Mouse (Mus musculus) limb, embryonic 13.5 days (tissue): ENCODE results near the gene Rer1. TPM values are rescaled to one million over a fixed set of nuclear protein-coding genes. Genes with fewer than 3 reads are reported as not detected.

Source experiments
- ATAC-seq: fragments of 200-750 bp; cut with Nextera tagmentation; 2 replicates; pipeline ENCODE4 v1.8.0; 2017; ENCODE audit warnings: low read depth, moderate number of reproducible peaks, moderate TSS enrichment; ENCODE audit not compliant: low FRiP score
- H3K27ac ChIP-seq: fragments of 300-500 bp; sonication (generic); 2 replicates; pipeline ENCODE4 v1.5.1; 2015; ENCODE audit warnings: inconsistent platforms, mild to moderate bottlenecking, moderate library complexity
- H3K27me3 ChIP-seq: fragments of 300-500 bp; sonication (generic); 2 replicates; pipeline ENCODE4 v1.6.1; 2015; ENCODE audit warnings: mild to moderate bottlenecking, inconsistent platforms
- H3K36me3 ChIP-seq: fragments of 300-500 bp; sonication (generic); 2 replicates; pipeline ENCODE4 v1.6.1; 2015; ENCODE audit warnings: inconsistent platforms, mild to moderate bottlenecking, moderate library complexity
- H3K4me1 ChIP-seq: fragments of 300-500 bp; sonication (generic); 2 replicates; pipeline ENCODE4 v1.6.1; 2015; ENCODE audit warnings: inconsistent platforms
- H3K4me2 ChIP-seq: fragments of 300-500 bp; sonication (generic); replicated peaks from 2 replicates; pipeline ENCODE4 v1.6.1; 2015; ENCODE audit warnings: inconsistent platforms, mild to moderate bottlenecking, moderate library complexity
- H3K4me3 ChIP-seq: fragments of 300-500 bp; sonication (generic); 2 replicates; pipeline ENCODE4 v1.5.1; 2015; ENCODE audit warnings: moderate library complexity, mild to moderate bottlenecking, inconsistent platforms
- H3K9ac ChIP-seq: fragments of 300-500 bp; sonication (generic); 2 replicates; pipeline ENCODE4 v1.6.1; 2015; ENCODE audit warnings: mild to moderate bottlenecking, inconsistent platforms
- H3K9me3 ChIP-seq: fragments of 300-500 bp; sonication (generic); 2 replicates; pipeline ENCODE4 v1.6.1; 2016; ENCODE audit warnings: inconsistent platforms
- WGBS: fragments of 180-500 bp; shearing (Covaris S2); methylation state at CpG from one replicate; pipeline ENCODE4 v1.1.7; 2015; 5-methylcytosine and 5-hydroxymethylcytosine counted together
- polyA plus RNA-seq: library from polyadenylated mRNA; unstranded; fragments of >200 nt; fragmentation: Nextera tagmentation; extraction: Ambion mirVana; gene quantifications from 2 replicates; pipeline ENCODE4 v1.2.1, GENCODE M21; 2015

Rer1 gene
- polyA plus RNA-seq, 1 experiment from 2014 or later: 149 TPM

- WGBS: 95% methylated on average over 4 of the region's 4 CpGs
- Histone ChIP-seq H3K4me2 (no peak overlapping the region), H3K9ac (no peak overlapping the region), H3K36me3 (no peaks in the 10 kb centered on the region), H3K27me3 (no peaks in the 10 kb centered on the region), H3K4me3 (no peak overlapping the region), H3K9me3 (no peaks in the 10 kb centered on the region), H3K27ac (no peak overlapping the region), H3K4me1 (peaks cover 29% of the 10 kb centered on the region)
- ATAC-seq: no peak
Observed at GRCm38 (mm10) chr4:155107886-155108285, 21.7 kb upstream of the Rer1 start.

- 0 out of 2 replicates have a peak, but pooled peaks cover 3% of the 10 kb centered on the region for H3K36me3 ChIP-seq
- no peaks in the 10 kb centered on the region for H3K27me3 ChIP-seq
- ATAC-seq: no peak
- no peak overlapping the region for H3K27ac ChIP-seq
- peaks cover 33% of the 10 kb centered on the region for H3K4me1 ChIP-seq
- no peak overlapping the region for H3K4me2 ChIP-seq
- no peak overlapping the region for H3K4me3 ChIP-seq
- WGBS: 81% methylated on average over 4 of the region's 4 CpGs
- H3K9me3 ChIP-seq: no peaks in the 10 kb centered on the region
- no peak overlapping the region for H3K9ac ChIP-seq
Observed at GRCm38 (mm10) chr4:155098572-155098971, 12.4 kb upstream of the Rer1 start.

DNA sequence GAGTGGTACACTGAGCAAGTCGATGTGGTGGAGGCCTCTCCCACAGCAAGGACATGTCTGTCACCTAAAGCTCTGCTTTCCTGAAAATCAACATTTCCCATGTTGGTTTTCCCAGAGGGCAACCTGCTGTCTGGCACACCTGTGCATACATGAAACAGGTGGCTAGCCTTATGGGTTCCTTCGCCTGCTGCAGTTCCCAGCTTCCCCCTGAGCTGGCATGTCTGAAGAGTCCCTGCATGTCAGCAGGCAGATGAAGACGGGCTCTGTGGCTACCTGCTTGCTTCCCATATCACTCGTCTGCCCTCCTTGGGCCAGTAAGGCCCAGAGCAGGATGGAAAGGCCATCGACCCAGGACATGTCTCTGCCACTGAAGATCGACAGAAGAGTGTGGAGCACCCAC lies 11.3 kb upstream of the Rer1 start:
- H3K4me2 ChIP-seq: no peak overlapping the region
- no peaks in the 10 kb centered on the region for H3K27me3 ChIP-seq
- no peak overlapping the region for H3K27ac ChIP-seq
- H3K9me3 ChIP-seq: no peaks in the 10 kb centered on the region
- no peak overlapping the region for H3K4me3 ChIP-seq
- ATAC-seq: no peak
- peaks cover 33% of the 10 kb centered on the region for H3K4me1 ChIP-seq
- H3K36me3 ChIP-seq: 0 out of 2 replicates have a peak, but pooled peaks cover 5% of the 10 kb centered on the region
- 77% methylated on average over 6 of the region's 6 CpGs for WGBS
- H3K9ac ChIP-seq: no peak overlapping the region

DNA sequence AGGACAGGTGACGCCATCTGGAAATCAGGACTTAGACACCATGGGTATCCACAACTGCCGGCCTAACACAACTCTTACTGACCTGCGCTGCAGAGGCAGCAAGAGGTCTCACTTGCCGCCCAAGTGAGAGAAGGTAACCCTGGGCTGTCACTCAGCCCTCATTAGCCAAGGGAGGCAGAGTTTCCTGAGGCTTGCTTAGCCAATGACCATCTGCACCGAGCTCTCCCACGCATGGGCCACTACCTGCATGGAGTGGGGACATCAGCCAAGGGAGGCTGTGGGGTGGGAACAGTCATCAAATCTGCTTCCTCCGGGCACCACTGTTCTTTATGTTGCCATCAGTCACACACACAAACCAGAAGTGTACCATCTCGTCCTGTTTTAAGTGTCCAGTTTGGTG lies 9.8 kb upstream of the Rer1 start:
- WGBS: 81% methylated on average over 8 of the region's 8 CpGs
- Histone ChIP-seq H3K4me1 (peaks cover 29% of the 10 kb centered on the region), H3K9ac (0 out of 2 replicates have a peak overlapping the region, but pooled peaks have one; percentile 31), H3K36me3 (peaks cover 11% of the 10 kb centered on the region; the same call in 1 of the 2 replicates), H3K9me3 (no peaks in the 10 kb centered on the region), H3K27ac (peak overlapping the region; percentile 39; the same call in 1 of the 2 replicates), H3K27me3 (no peaks in the 10 kb centered on the region), H3K4me3 (no peak overlapping the region), H3K4me2 (no peak overlapping the region)
- ATAC-seq: no peak

GRCm38 (mm10) chr4:155095238-155095900 lies 9.2 kb upstream of the Rer1 start:
- no peak overlapping the region; the same call in 1 of the 2 replicates for H3K4me2 ChIP-seq
- H3K9ac ChIP-seq: no peak overlapping the region
- H3K4me1 ChIP-seq: peaks cover 23% of the 10 kb centered on the region
- no peaks in the 10 kb centered on the region for H3K27me3 ChIP-seq
- H3K27ac ChIP-seq: peak overlapping the region; percentile 39; the same call in 1 of the 2 replicates
- WGBS: 49% methylated on average over 8 of the region's 8 CpGs
- peaks cover 14% of the 10 kb centered on the region; the same call in 1 of the 2 replicates for H3K36me3 ChIP-seq
- H3K9me3 ChIP-seq: no peaks in the 10 kb centered on the region
- no peak overlapping the region for H3K4me3 ChIP-seq
- ATAC-seq: peak; percentile 86

DNA sequence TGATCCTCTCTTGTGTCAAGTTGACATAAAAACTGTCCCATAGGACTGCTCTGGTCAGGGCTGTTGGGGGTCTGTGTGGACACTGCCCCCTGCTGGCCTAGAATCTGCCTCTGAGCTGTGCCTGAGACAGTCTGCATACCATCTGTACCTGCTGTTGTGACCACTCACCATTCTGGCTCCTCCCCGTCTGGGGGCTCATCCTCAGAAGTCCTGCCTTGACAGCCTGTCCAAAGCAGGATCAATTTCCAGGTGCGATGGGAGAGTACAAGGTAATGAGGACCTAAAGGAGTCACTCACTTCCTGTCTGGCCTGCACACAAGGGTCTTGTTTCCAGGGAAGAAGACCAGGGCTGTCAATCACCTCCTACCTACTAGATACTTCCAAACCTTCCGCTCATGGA lies 8.4 kb upstream of the Rer1 start:
- no peak for ATAC-seq
- WGBS: 59% methylated on average over 3 of the region's 3 CpGs
- Histone ChIP-seq H3K27me3 (no peaks in the 10 kb centered on the region), H3K4me3 (no peak overlapping the region), H3K36me3 (peaks cover 18% of the 10 kb centered on the region; the same call in 1 of the 2 replicates), H3K4me1 (peaks cover 16% of the 10 kb centered on the region), H3K9me3 (no peaks in the 10 kb centered on the region), H3K9ac (peak overlapping the region; percentile 25; the same call in 1 of the 2 replicates), H3K27ac (no peak overlapping the region), H3K4me2 (no peak overlapping the region)

GRCm38 (mm10) chr4:155093431-155094149 lies 7.4 kb upstream of the Rer1 start:
- Histone ChIP-seq H3K4me2 (no peak overlapping the region), H3K9ac (no peak overlapping the region), H3K9me3 (no peaks in the 10 kb centered on the region), H3K27ac (no peak overlapping the region), H3K27me3 (no peaks in the 10 kb centered on the region), H3K4me3 (no peak overlapping the region), H3K36me3 (peaks cover 24% of the 10 kb centered on the region; the same call in 1 of the 2 replicates), H3K4me1 (peaks cover 16% of the 10 kb centered on the region)
- ATAC-seq: no peak
- WGBS: 78% methylated on average over 7 of the region's 7 CpGs

DNA sequence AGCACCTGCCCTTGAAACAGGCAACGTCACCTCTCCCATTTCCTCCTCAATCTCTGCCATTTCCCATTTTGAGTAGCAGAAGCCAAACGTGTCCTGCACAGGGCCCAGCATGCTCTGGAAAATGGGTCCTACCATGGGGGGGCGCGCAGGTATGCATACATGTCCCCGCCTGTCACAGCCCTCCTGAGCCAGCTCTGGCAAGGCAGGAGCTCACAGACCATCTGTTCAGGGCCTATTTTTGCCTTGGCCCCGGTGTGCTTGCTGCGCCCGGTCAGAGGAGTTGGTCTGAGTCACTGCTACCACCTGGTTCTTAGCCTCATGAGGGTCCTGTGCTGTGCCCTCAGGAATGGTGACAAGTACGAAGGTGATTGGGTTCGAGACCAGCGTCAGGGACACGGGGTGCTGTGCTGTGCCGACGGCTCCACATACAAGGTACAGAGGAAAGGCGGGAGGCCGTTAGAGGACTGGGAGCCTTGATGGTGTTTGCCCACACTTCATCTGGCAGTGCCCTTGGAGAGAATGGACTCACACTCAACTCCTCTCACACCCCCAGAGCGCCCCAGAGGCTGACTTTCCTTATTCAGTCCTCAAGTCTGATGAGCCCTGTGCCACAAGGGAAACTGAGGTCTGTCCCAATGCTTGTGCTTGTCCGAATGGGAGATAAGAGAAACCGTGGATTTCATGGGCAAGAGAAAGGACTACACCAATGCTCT lies 6.7 kb upstream of the Rer1 start:
- 88% methylated on average over 19 of the region's 19 CpGs for WGBS
- no peak overlapping the region for H3K9ac ChIP-seq

DNA sequence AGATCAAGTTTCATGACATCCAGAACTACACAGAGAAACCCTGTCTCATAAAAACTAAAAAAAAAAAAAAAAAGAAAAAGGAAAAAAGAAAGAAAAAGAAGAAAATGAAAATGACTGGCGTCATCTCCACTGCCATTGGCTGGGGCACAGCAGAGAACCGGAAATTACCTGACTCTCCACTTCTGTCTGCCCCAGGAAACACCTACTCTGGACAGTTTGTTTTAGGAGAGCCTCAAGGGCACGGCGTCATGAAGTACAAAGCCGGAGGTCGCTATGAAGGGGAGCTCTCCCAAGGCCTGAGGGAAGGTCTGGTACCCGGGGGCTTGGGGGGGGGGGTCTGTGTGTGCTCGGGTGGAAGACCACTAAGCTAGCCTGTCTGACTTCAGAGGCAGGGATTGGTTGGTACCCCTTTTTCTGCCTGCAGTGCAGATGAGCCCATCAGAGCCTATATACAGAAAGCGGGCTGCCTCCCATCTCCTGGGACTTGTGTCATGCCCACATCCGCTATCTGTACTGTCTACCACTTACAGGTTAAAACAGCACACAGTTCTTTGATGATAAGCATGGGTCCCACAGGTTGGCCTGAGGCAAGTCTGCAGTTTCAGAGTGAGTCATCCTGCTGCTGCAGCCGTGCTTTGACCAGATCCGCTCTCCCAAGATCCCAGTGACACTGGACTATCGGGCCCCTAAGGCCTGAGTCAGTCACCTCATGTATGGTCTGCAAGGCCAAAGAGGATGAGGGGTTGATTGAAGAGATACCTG lies 4.7 kb upstream of the Rer1 start:
- Histone ChIP-seq H3K4me1 (peaks cover 18% of the 10 kb centered on the region), H3K27ac (no peak overlapping the region), H3K27me3 (no peaks in the 10 kb centered on the region), H3K4me3 (no peak overlapping the region), H3K4me2 (no peak overlapping the region), H3K9me3 (no peaks in the 10 kb centered on the region), H3K36me3 (peaks cover 24% of the 10 kb centered on the region; the same call in 1 of the 2 replicates), H3K9ac (no peak overlapping the region)
- ATAC-seq: no peak
- WGBS: 85% methylated on average over 13 of the region's 13 CpGs

More for the DNA sequence above, 6.7 kb upstream of the Rer1 start:
- no peak overlapping the region for H3K4me2 ChIP-seq
- no peak for ATAC-seq
- H3K4me1 ChIP-seq: peaks cover 16% of the 10 kb centered on the region
- H3K27ac ChIP-seq: no peak overlapping the region
- no peak overlapping the region for H3K4me3 ChIP-seq
- no peaks in the 10 kb centered on the region for H3K27me3 ChIP-seq
- H3K36me3 ChIP-seq: peaks cover 24% of the 10 kb centered on the region; the same call in 1 of the 2 replicates
- no peaks in the 10 kb centered on the region for H3K9me3 ChIP-seq

GRCm38 (mm10) chr4:155090147-155090546 lies 4.0 kb upstream of the Rer1 start:
- Histone ChIP-seq H3K9me3 (no peaks in the 10 kb centered on the region), H3K4me1 (peaks cover 16% of the 10 kb centered on the region), H3K9ac (no peak overlapping the region), H3K27me3 (no peaks in the 10 kb centered on the region), H3K36me3 (peaks cover 24% of the 10 kb centered on the region; the same call in 1 of the 2 replicates), H3K4me3 (no peak overlapping the region), H3K27ac (no peak overlapping the region), H3K4me2 (no peak overlapping the region)
- WGBS: 91% methylated on average over 4 of the region's 4 CpGs
- no peak for ATAC-seq

DNA sequence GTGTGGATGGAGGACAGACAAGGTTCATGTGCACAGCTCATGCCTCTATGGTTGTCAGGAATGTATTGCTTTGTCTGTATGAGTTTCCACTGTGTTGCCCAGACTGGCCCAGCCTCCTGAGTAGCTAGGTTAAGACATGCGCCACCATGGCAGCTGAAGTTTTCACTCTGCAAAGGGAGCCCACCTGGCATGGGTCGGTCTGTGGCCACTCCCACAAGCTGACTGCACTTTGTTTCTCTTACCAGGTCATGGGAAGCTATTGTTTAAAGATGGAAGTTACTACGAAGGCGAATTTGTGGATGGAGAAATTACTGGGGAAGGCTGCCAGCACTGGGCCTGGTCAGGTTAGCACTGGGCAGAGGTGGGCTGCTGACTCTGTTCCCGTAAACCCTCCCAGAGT lies 3.1 kb upstream of the Rer1 start:
- Histone ChIP-seq H3K4me1 (peaks cover 22% of the 10 kb centered on the region), H3K36me3 (peaks cover 24% of the 10 kb centered on the region; the same call in 1 of the 2 replicates), H3K4me3 (no peak overlapping the region), H3K27me3 (no peaks in the 10 kb centered on the region), H3K9me3 (no peaks in the 10 kb centered on the region), H3K27ac (no peak overlapping the region), H3K4me2 (no peak overlapping the region), H3K9ac (no peak overlapping the region)
- WGBS: 90% methylated on average over 5 of the region's 5 CpGs
- ATAC-seq: no peak
